10 mouse cellular contexts compared by ENCODE assay signal in the genomic region with DNA sequence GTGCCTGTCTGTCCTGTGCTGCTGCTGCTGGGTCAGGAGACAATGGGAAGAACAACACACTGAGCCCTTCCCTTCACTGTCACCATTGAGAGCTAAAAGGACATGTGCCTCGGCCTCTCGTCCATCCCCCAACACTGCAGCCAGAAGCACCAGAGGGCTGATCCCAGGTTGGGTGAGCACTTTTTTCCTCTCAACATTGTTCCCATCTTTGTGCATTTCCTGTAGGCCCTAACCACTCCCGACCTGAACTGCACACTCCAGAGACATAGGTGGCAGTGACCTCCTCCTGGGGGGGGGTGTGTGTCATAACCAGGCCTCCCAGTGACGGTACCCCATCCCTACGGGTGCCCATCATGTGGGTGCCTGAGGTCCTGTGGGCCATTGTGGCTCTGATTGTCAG. TPM values are rescaled to one million over a fixed set of nuclear protein-coding genes. Genes with fewer than 3 reads are reported as not detected.
DNase-seq lines count a peak whose midpoint lies in the region; ATAC-seq and TF ChIP-seq lines count a peak whose summit lies in the region.
"Had no signal": no experiment of that assay in that cellular context is flagged by ENCODE, and none has a peak within 500 bp of the region (broad histone marks: within the 10 kb centered on the region; RNA-seq: fewer than 3 reads in every experiment).

No protein-coding gene starts in this region.

- no peak for DNase-seq in heart, adult 2 months
- no peak for DNase-seq in heart, adult 18-20 months
- DNase-seq in layer of hippocampus, adult 2 months (ENCODE audit: low spot score in 2 of 2): no peak
- no peak for DNase-seq in layer of hippocampus, adult 11-12 months (ENCODE audit: low spot score)
- no peak for DNase-seq in neural tube, embryonic 10.5 days (ENCODE audit: extremely low spot score, low spot score)
- no peak for DNase-seq in stomach, postnatal 0 days (ENCODE audit: low spot score)
- DNase-seq in right cerebral cortex, adult 2 months (ENCODE audit: low spot score in 2 of 2): no peak

- no peak for TF ChIP-seq EP300 in heart, adult 2 months (IDR thresholded peaks at IDR 0.05; ENCODE audit: insufficient read depth, low read depth, low read length)
- TF ChIP-seq EP300 in stomach, postnatal 0 days (optimal IDR thresholded peaks at IDR 0.05): no peak

- ATAC-seq in neural tube, embryonic 13.5 days (ENCODE audit: low read depth): no peak
- ATAC-seq in stomach, postnatal 0 days (ENCODE audit: low FRiP score, low TSS enrichment): no peak

- H3K27me3 ChIP-seq in heart, adult 2 months (ENCODE audit: control insufficient read depth, insufficient read depth, low read length): no peaks in the 10 kb centered on the region
- peaks cover 9% of the 10 kb centered on the region for H3K27me3 ChIP-seq in neural tube, embryonic 13.5 days
- H3K27me3 ChIP-seq in stomach, postnatal 0 days (ENCODE audit: control insufficient read depth, insufficient read depth, low read length): no peaks in the 10 kb centered on the region

- H3K4me3 ChIP-seq in heart, adult 2 months: no peak overlapping the region
- H3K4me3 ChIP-seq in layer of hippocampus, adult 2 months: no peak overlapping the region
- H3K4me3 ChIP-seq in neural tube, embryonic 13.5 days: no peak overlapping the region
- H3K4me3 ChIP-seq in stomach, postnatal 0 days (ENCODE audit: low read depth, low read length): no peak overlapping the region

- no peaks in the 10 kb centered on the region for H3K9me3 ChIP-seq in neural tube, embryonic 13.5 days
- no peaks in the 10 kb centered on the region for H3K9me3 ChIP-seq in stomach, postnatal 0 days (ENCODE audit: control insufficient read depth, low read length)

- H3K79me2 ChIP-seq in heart, adult 2 months (replicated peaks; ENCODE audit: control insufficient read depth, insufficient read depth, low read length): no peaks in the 10 kb centered on the region

- peaks cover 24% of the 10 kb centered on the region for H3K4me1 ChIP-seq in heart, adult 2 months (ENCODE audit: control insufficient read depth, insufficient read depth, low read length)
- peaks cover 55% of the 10 kb centered on the region for H3K4me1 ChIP-seq in neural tube, embryonic 13.5 days (replicated peaks)
- 0 out of 2 replicates have a peak, but pooled peaks cover 7% of the 10 kb centered on the region for H3K4me1 ChIP-seq in stomach, postnatal 0 days (replicated peaks; ENCODE audit: control insufficient read depth, insufficient read depth)

- no peak overlapping the region for H3K4me2 ChIP-seq in neural tube, embryonic 13.5 days
- no peak overlapping the region for H3K4me2 ChIP-seq in stomach, postnatal 0 days (replicated peaks; ENCODE audit: low read depth)

- TF ChIP-seq POLR2A in heart, adult 2 months (IDR thresholded peaks at IDR 0.05; ENCODE audit: insufficient read depth, low read depth, low read length): no peak

- no peak overlapping the region for H3K9ac ChIP-seq in heart, adult 2 months (ENCODE audit: low read depth, low read length)
- no peak overlapping the region for H3K9ac ChIP-seq in neural tube, embryonic 13.5 days
- H3K9ac ChIP-seq in stomach, postnatal 0 days (ENCODE audit: low read length): 0 out of 2 replicates have a peak overlapping the region, but pooled peaks have one; percentile 27

- no peak for TF ChIP-seq CTCF in heart, adult 2 months (IDR thresholded peaks at IDR 0.05)
- no peak for TF ChIP-seq CTCF in layer of hippocampus, adult 2 months (conservative IDR thresholded peaks at IDR 0.05)
- no peak for TF ChIP-seq CTCF in stomach, postnatal 0 days (IDR thresholded peaks at IDR 0.05; ENCODE audit: low read depth)

- WGBS in heart, adult 2 months: 32% methylated on average over 5 of the region's 5 CpGs
- WGBS in neural tube, embryonic 13.5 days: 61% methylated on average over 5 of the region's 5 CpGs
- WGBS in stomach, postnatal 0 days: 64% methylated on average over 5 of the region's 5 CpGs

- H3K36me3 ChIP-seq in heart, adult 2 months (ENCODE audit: control insufficient read depth, insufficient read depth, low read length): no peaks in the 10 kb centered on the region; the same call in 1 of the 2 replicates
- no peaks in the 10 kb centered on the region for H3K36me3 ChIP-seq in neural tube, embryonic 13.5 days
- H3K36me3 ChIP-seq in stomach, postnatal 0 days (ENCODE audit: control insufficient read depth, insufficient read depth, low read length): no peaks in the 10 kb centered on the region

- H3K27ac ChIP-seq in heart, adult 2 months: peak overlapping the region; percentile 97
- peak overlapping the region; percentile 88; the same call in 1 of the 2 replicates for H3K27ac ChIP-seq in layer of hippocampus, adult 2 months
- peak overlapping the region; percentile 93 for H3K27ac ChIP-seq in neural tube, embryonic 13.5 days (replicated peaks)
- H3K27ac ChIP-seq in stomach, postnatal 0 days (replicated peaks): no peak overlapping the region; the same call in 1 of the 2 replicates

- intact Hi-C loops in heart, adult 2 months (cut with DNase I): loop anchor here (1.0 to 5.0 kb wide), 4 partner anchors 10 to 257 kb away; partner anchors contain the start of gene Cdpf1

RNA-seq across cellular contexts. Expression of gene Wnt7b, which starts 27.8 kb away (rescaled TPM):
- under 1 TPM; 0.14 to 0.18 TPM for total RNA-seq in heart, adult 2 months (2021)
- 0.12 and 0.41 TPM in 2 replicates for polyA plus RNA-seq in heart, adult 2 months (2012; rRNA removed)
- total RNA-seq in heart, adult 18-20 months (2021): under 1 TPM; 0.10 to 0.28 TPM
- 10 to 100 TPM; 46.4 to 47.6 TPM for total RNA-seq in layer of hippocampus, adult 2 months (2021)
- polyA plus RNA-seq in neural tube, embryonic 13.5 days (2015; fragmentation: Nextera tagmentation; extraction: Ambion mirVana): 34.2 and 37.7 TPM in 2 replicates
- polyA plus RNA-seq in stomach, postnatal 0 days (2015; fragmentation: Nextera tagmentation; extraction: Ambion mirVana): 20.6 and 24.4 TPM in 2 replicates
- total RNA-seq: megakaryocyte progenitor cell, adult 5-6 weeks had no signal
- polyA plus RNA-seq: activated CD4-positive, CD25-positive, alpha-beta regulatory T cell, adult 4 months had no signal

Comparison
In these comparisons a context has a peak if more than half of its experiments do, and no peak if none do; other contexts are left out.
1. RNA of gene Wnt7b, which starts 27.8 kb away (total RNA-seq): 46.4 to 47.6 TPM in layer of hippocampus, adult 2 months; 0.10 to 0.28 TPM in heart, adult 18-20 months and 0.14 to 0.18 TPM in heart, adult 2 months; every median in the first group is over 10 times any median in the second.